8 mouse cellular contexts compared by ENCODE assay signal in the genomic region with DNA sequence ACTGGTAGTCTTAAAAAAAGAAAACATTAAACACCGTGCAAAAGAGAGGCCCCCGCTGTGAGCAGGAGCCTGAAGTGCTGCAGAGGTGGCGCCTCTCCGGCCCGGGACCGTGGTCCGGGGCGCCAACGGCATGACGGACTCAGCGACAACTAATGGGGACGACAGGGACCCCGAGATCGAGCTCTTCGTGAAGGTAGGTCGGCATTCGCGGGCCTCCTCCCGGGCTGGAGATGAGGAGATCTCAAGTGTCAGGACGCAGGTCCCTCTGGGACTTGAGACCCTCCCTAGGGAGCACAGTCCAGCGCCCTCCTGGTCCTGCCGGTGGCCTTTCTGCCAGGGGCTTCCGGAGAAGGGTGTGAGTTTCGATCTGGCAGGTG. TPM values are rescaled to one million over a fixed set of nuclear protein-coding genes. Genes with fewer than 3 reads are reported as not detected.
DNase-seq lines count a peak whose midpoint lies in the region; ATAC-seq and TF ChIP-seq lines count a peak whose summit lies in the region.

No protein-coding gene starts in this region.

- WGBS in liver, adult 2 months = 1% methylated on average over 24 of the region's 24 CpGs
- 1% methylated on average over 24 of the region's 24 CpGs for WGBS in heart, embryonic 14.5 days
- WGBS in limb, embryonic 11.5 days = 0% methylated on average over 24 of the region's 24 CpGs
- 1% methylated on average over 24 of the region's 24 CpGs for WGBS in midbrain, postnatal 0 days

- H3K4me3 ChIP-seq in liver, adult 2 months (ENCODE audit: insufficient read depth, low read depth, low read length) = peak overlapping the region; percentile 41
- H3K4me3 ChIP-seq in heart, embryonic 14.5 days (ENCODE audit: control insufficient read depth in 1 of 2, insufficient read depth in 1 of 2, low read depth in 1 of 2, low read length in 2 of 2) = peak overlapping the region; percentile 64 to 83
- H3K4me3 ChIP-seq in limb, embryonic 11.5 days (ENCODE audit: low read depth, low read length) = peak overlapping the region; percentile 15
- peak overlapping the region; percentile 43 for H3K4me3 ChIP-seq in midbrain, postnatal 0 days (ENCODE audit: low read depth, low read length)

- H3K36me3 ChIP-seq in liver, adult 2 months (ENCODE audit: control insufficient read depth, insufficient read depth, low read length) = no peaks in the 10 kb centered on the region
- no peaks in the 10 kb centered on the region for H3K36me3 ChIP-seq in heart, embryonic 14.5 days (ENCODE audit: control insufficient read depth, insufficient read depth, low read length)
- H3K36me3 ChIP-seq in limb, embryonic 11.5 days (ENCODE audit: control insufficient read depth, insufficient read depth, low read length) = no peaks in the 10 kb centered on the region
- H3K36me3 ChIP-seq in midbrain, postnatal 0 days (ENCODE audit: insufficient read depth, low read length) = no peaks in the 10 kb centered on the region

- peak overlapping the region; percentile 48 for H3K9ac ChIP-seq in liver, adult 2 months (ENCODE audit: low read depth, low read length)
- peak overlapping the region; percentile 87 for H3K9ac ChIP-seq in heart, embryonic 14.5 days (ENCODE audit: low read length)
- no peak overlapping the region for H3K9ac ChIP-seq in limb, embryonic 11.5 days (ENCODE audit: low read length)
- H3K9ac ChIP-seq in midbrain, postnatal 0 days (replicated peaks; ENCODE audit: low read length, poor library complexity, severe bottlenecking) = peak overlapping the region; percentile 44; the same call in 1 of the 2 replicates

- H3K9me3 ChIP-seq in heart, embryonic 14.5 days (ENCODE audit: control insufficient read depth, low read length) = no peaks in the 10 kb centered on the region
- no peaks in the 10 kb centered on the region for H3K9me3 ChIP-seq in limb, embryonic 11.5 days (ENCODE audit: control insufficient read depth, low read length)
- H3K9me3 ChIP-seq in midbrain, postnatal 0 days (ENCODE audit: low read length) = no peaks in the 10 kb centered on the region

- ATAC-seq in heart, embryonic 14.5 days (ENCODE audit: insufficient number of reproducible peaks, insufficient read depth, low FRiP score, low read depth) = 0 out of 2 replicates have a peak, but pooled peaks have one; percentile 17
- no peak; the same call in 1 of the 2 replicates for ATAC-seq in limb, embryonic 11.5 days (ENCODE audit: insufficient number of reproducible peaks, low FRiP score, low TSS enrichment, low read depth)
- 0 out of 2 replicates have a peak, but pooled peaks have one; percentile 20 for ATAC-seq in midbrain, postnatal 0 days (ENCODE audit: low FRiP score)

- no peak for TF ChIP-seq CTCF in liver, adult 2 months (IDR thresholded peaks at IDR 0.05; ENCODE audit: low read depth, low read length)
- no peak for TF ChIP-seq CTCF in midbrain, postnatal 0 days (IDR thresholded peaks at IDR 0.05)

- no peaks in the 10 kb centered on the region for H3K79me2 ChIP-seq in liver, adult 2 months (ENCODE audit: control insufficient read depth, insufficient read depth, low read length)

- no peak for DNase-seq in liver, adult 2 months (ENCODE audit: extremely low read depth, low read depth, low spot score)
- DNase-seq in liver = no peak
- peak; percentile 23 for DNase-seq in embryo, embryonic 11 days
- peak; percentile 47 for DNase-seq in limb, embryonic 11.5 days (ENCODE audit: low spot score)
- DNase-seq in midbrain, postnatal 0 days (ENCODE audit: low spot score) = no peak
- no peak for DNase-seq in layer of hippocampus, adult 9-10 months (ENCODE audit: low spot score)
- DNase-seq in ovary, adult 18-20 months (ENCODE audit: low spot score) = no peak

- no peak for TF ChIP-seq POLR2A in liver, adult 2 months (IDR thresholded peaks at IDR 0.05; ENCODE audit: extremely low read depth, insufficient read depth, low read length)

- H3K4me2 ChIP-seq in heart, embryonic 14.5 days (ENCODE audit: low read length) = peak overlapping the region; percentile 87
- H3K4me2 ChIP-seq in limb, embryonic 11.5 days (ENCODE audit: low read depth, severe bottlenecking) = peak overlapping the region; percentile 57
- H3K4me2 ChIP-seq in midbrain, postnatal 0 days (ENCODE audit: low read depth, low read length, poor library complexity, severe bottlenecking) = peak overlapping the region; percentile 95

- no peaks in the 10 kb centered on the region; the same call in 1 of the 2 replicates for H3K4me1 ChIP-seq in liver, adult 2 months (ENCODE audit: control insufficient read depth, insufficient read depth, low read length)
- H3K4me1 ChIP-seq in heart, embryonic 14.5 days (ENCODE audit: control insufficient read depth in 2 of 2, insufficient read depth in 2 of 2, low read length in 2 of 2) = peaks cover 12 to 21% of the 10 kb centered on the region in 2 experiments
- peaks cover 7% of the 10 kb centered on the region for H3K4me1 ChIP-seq in limb, embryonic 11.5 days (ENCODE audit: control insufficient read depth, insufficient read depth, low read length)
- H3K4me1 ChIP-seq in midbrain, postnatal 0 days (ENCODE audit: insufficient read depth, low read length) = no peaks in the 10 kb centered on the region

- H3K27me3 ChIP-seq in liver, adult 2 months (ENCODE audit: control insufficient read depth, insufficient read depth, low read length) = no peaks in the 10 kb centered on the region
- H3K27me3 ChIP-seq in heart, embryonic 14.5 days (ENCODE audit: control insufficient read depth, insufficient read depth, low read length) = 0 out of 2 replicates have a peak, but pooled peaks cover 3% of the 10 kb centered on the region
- H3K27me3 ChIP-seq in limb, embryonic 11.5 days (ENCODE audit: control insufficient read depth, insufficient read depth, low read length) = peaks cover 8% of the 10 kb centered on the region; the same call in 1 of the 2 replicates
- H3K27me3 ChIP-seq in midbrain, postnatal 0 days (ENCODE audit: insufficient read depth, low read length) = peaks cover 11% of the 10 kb centered on the region

- no peak overlapping the region for H3K27ac ChIP-seq in liver, adult 2 months (replicated peaks; ENCODE audit: insufficient read depth, low read depth, low read length)
- H3K27ac ChIP-seq in heart, embryonic 14.5 days (replicated peaks in 1 of 2; ENCODE audit: control insufficient read depth in 1 of 2, insufficient read depth in 1 of 2, low read depth in 2 of 2, low read length in 2 of 2) = peak overlapping the region; percentile 90 to 91
- no peak overlapping the region for H3K27ac ChIP-seq in limb, embryonic 11.5 days (replicated peaks; ENCODE audit: low read depth, low read length)
- H3K27ac ChIP-seq in midbrain, postnatal 0 days (ENCODE audit: low read depth, low read length) = no peak overlapping the region

RNA-seq across cellular contexts. Expression of gene Clic5, which starts 0.4 kb away (rescaled TPM):
- 0.37 and 1.0 TPM in 2 replicates for total RNA-seq in liver, adult 2 months (2014; rRNA removed)
- polyA plus RNA-seq in liver, adult 2 months (2012; rRNA removed) = 0.15 and 0.19 TPM in 2 replicates
- 15.3 and 15.8 TPM in 2 replicates for polyA plus RNA-seq in heart, embryonic 14.5 days (2014; fragmentation: Nextera tagmentation; extraction: Ambion mirVana)
- polyA plus RNA-seq in limb, embryonic 11.5 days (2014; fragmentation: Nextera tagmentation; extraction: Ambion mirVana) = 0.09 and 0.27 TPM in 2 replicates
- 0.85 and 1.4 TPM in 2 replicates for total RNA-seq in midbrain, postnatal 0 days (2014; rRNA removed)
- 0.31 and 0.34 TPM in 2 replicates for polyA plus RNA-seq in midbrain, postnatal 0 days (2015; fragmentation: Nextera tagmentation; extraction: Ambion mirVana)

Comparison
In these comparisons a context has a peak if more than half of its experiments do, and no peak if none do; other contexts are left out.
1. DNase-seq: peak in embryo, embryonic 11 days (single experiment) and limb, embryonic 11.5 days (single experiment); none in liver, adult 2 months (single experiment), liver (single experiment), midbrain, postnatal 0 days (single experiment), layer of hippocampus, adult 9-10 months (single experiment) and ovary, adult 18-20 months (single experiment).
2. H3K27ac ChIP-seq: peak in heart, embryonic 14.5 days (2 of 2); none in liver, adult 2 months (single experiment), limb, embryonic 11.5 days (single experiment) and midbrain, postnatal 0 days (single experiment).
3. H3K4me3 ChIP-seq: peak in every context shown above with its lines; median percentile 74 in heart, embryonic 14.5 days; 43 in midbrain, postnatal 0 days; 41 in liver, adult 2 months; 15 in limb, embryonic 11.5 days.
4. RNA of gene Clic5, which starts 0.4 kb away (polyA plus RNA-seq): 15.3 to 15.8 TPM in heart, embryonic 14.5 days; 0.31 to 0.34 TPM in midbrain, postnatal 0 days, 0.09 to 0.27 TPM in limb, embryonic 11.5 days and 0.15 to 0.19 TPM in liver, adult 2 months; every median in the first group is over 10 times any median in the second.
5. Peak in every context shown above with its lines, with median percentiles within 50 percentile points of each other: H3K4me2 ChIP-seq.